Mouse (Mus musculus) CD4-positive naive resting alpha-beta T cell, adult 57 days (primary cell): ENCODE data around the gene Fgg. TPM values are rescaled to one million over a fixed set of nuclear protein-coding genes. Genes with fewer than 3 reads are reported as not detected.

ENCODE experiments used
- total RNA-seq: library from RNA; stranded (reverse); gene quantifications from one replicate; pipeline ENCODE4 v1.2.4, GENCODE M21; 2023

The Fgg gene
- not detected for total RNA-seq

GRCm38 (mm10) chr3:83007557-83007956 lies at the start of gene Fgg:
Gene Fgg, plus strand, starts transcription at chr3:83007724.

GRCm38 (mm10) chr3:83025475-83026301 lies 18.2 kb downstream of the Fgg start, which contains the start of gene Fga:
Gene Fga, plus strand, starts transcription at chr3:83026076.

GRCm38 (mm10) chr3:83049680-83050079 lies 42.2 kb downstream of the Fgg start, which contains the start of gene Fgb:
Gene Fgb, minus strand, starts transcription at chr3:83049863.

GRCm38 (mm10) chr3:83055281-83056038 lies 47.9 kb downstream of the Fgg start, which contains the start of gene Plrg1:
Gene Plrg1, plus strand, starts transcription at chr3:83055522.

Other genes with a start within 250 kb of the Fgg start
- gene Rbm46, start 131.2 kb upstream of the Fgg start, total RNA-seq, result not detected
- gene Lrat, start 103.8 kb upstream of the Fgg start, total RNA-seq, result not detected
- gene Fga, start 18.4 kb downstream of the Fgg start, total RNA-seq, result not detected
- not detected for gene Fgb, start 42.1 kb downstream of the Fgg start, total RNA-seq
- 57.8 TPM for gene Plrg1, start 47.8 kb downstream of the Fgg start, total RNA-seq
- not detected for gene Dchs2, start 120.2 kb downstream of the Fgg start, total RNA-seq